Mouse (Mus musculus) heart, postnatal 0 days (tissue): ENCODE measurements around the gene S100pbp. TPM values are rescaled to one million over a fixed set of nuclear protein-coding genes. Genes with fewer than 3 reads are reported as not detected.
A peak's percentile ranks its signal among the peaks of the same experiment; 100 is the strongest.

Source experiments
- ATAC-seq: fragments of 200-750 bp; cut with Nextera tagmentation; 2 replicates; pipeline ENCODE4 v1.8.0; 2017; ENCODE audit warnings: low read depth, moderate number of reproducible peaks, moderate library complexity; ENCODE audit not compliant: insufficient read depth
- DNase-seq: peaks from one replicate; pipeline ENCODE4 v3.0.0-alpha.2; 2016; ENCODE audit warnings: low spot score
- H3K27ac ChIP-seq: fragments of 300-500 bp; sonication (generic); 2 replicates; pipeline ENCODE4 v1.5.1; 2014; ENCODE audit warnings: low read depth, mild to moderate bottlenecking
- H3K27me3 ChIP-seq: fragments of 300-500 bp; sonication (generic); 2 replicates; pipeline ENCODE4 v1.6.1; 2014; ENCODE audit warnings: low read length, mixed read lengths; ENCODE audit not compliant: control insufficient read depth, insufficient read depth
- H3K36me3 ChIP-seq: fragments of 300-500 bp; sonication (generic); replicated peaks from 2 replicates; pipeline ENCODE4 v1.6.1; 2014; ENCODE audit warnings: low read length, mixed read lengths; ENCODE audit not compliant: control insufficient read depth, insufficient read depth
- H3K4me1 ChIP-seq: fragments of 300-500 bp; sonication (generic); 2 replicates; pipeline ENCODE4 v1.6.1; 2014; ENCODE audit warnings: antibody characterized with exemption; ENCODE audit not compliant: control insufficient read depth, insufficient read depth
- H3K4me2 ChIP-seq: fragments of 300-500 bp; sonication (generic); 2 replicates; pipeline ENCODE4 v1.6.1; 2014; ENCODE audit warnings: low read depth, mild to moderate bottlenecking, low read length, moderate library complexity
- H3K4me3 ChIP-seq: fragments of 300-500 bp; sonication (generic); 2 replicates; pipeline ENCODE4 v1.5.1; 2014; ENCODE audit warnings: low read depth, low read length
- H3K9ac ChIP-seq: fragments of 300-500 bp; sonication (generic); replicated peaks from 2 replicates; pipeline ENCODE4 v1.6.1; 2014; ENCODE audit warnings: low read depth, low read length, mixed read lengths
- H3K9me3 ChIP-seq: fragments of 300-500 bp; sonication (generic); replicated peaks from 2 replicates; pipeline ENCODE4 v1.6.1; 2016; ENCODE audit warnings: low read length; ENCODE audit not compliant: control insufficient read depth
- CTCF ChIP-seq: IDR thresholded peaks from 2 replicates; pipeline ENCODE4 v1.5.1; 2016; ENCODE audit warnings: antibody characterized with exemption, control low read depth, low read depth
- EP300 ChIP-seq: IDR thresholded peaks from 2 replicates; pipeline ENCODE4 v1.6.1; 2016; ENCODE audit warnings: antibody characterized with exemption, low read depth
- WGBS: fragments of 180-500 bp; shearing (Covaris S2); extraction: QIAGEN DNeasy Blood & Tissue Kit; methylation state at CpG from one replicate; pipeline ENCODE4 v1.1.7; 2014; 5-methylcytosine and 5-hydroxymethylcytosine counted together
- polyA plus RNA-seq: library from polyadenylated mRNA; unstranded; fragments of >200 nt; fragmentation: Nextera tagmentation; extraction: Ambion mirVana; gene quantifications from 2 replicates; pipeline ENCODE4 v1.2.1, GENCODE M21; 2015
- total RNA-seq: library from RNA; depleted of rRNA; stranded (reverse); fragments of >200 nt; gene quantifications from 2 replicates; pipeline ENCODE4 v1.2.3, GENCODE M21; 2014; ENCODE audit warnings: low replicate concordance; rRNA removed

The S100pbp gene
- 16.0 and 24.5 TPM in 2 replicates for total RNA-seq
- 5.9 and 6.9 TPM in 2 replicates for polyA plus RNA-seq

- Histone ChIP-seq H3K4me1 (peaks cover 17% of the 10 kb centered on the region), H3K36me3 (no peaks in the 10 kb centered on the region; the same call in 1 of the 2 replicates), H3K4me2 (peak within 1 kb of the TSS; percentile 89), H3K27me3 (no peaks in the 10 kb centered on the region), H3K9ac (peak within 1 kb of the TSS; percentile 91), H3K4me3 (peak within 1 kb of the TSS; percentile 98), H3K9me3 (no peaks in the 10 kb centered on the region), H3K27ac (peak within 1 kb of the TSS; percentile 90)
- peak; percentile 88 for TF ChIP-seq EP300
- TF ChIP-seq CTCF: peak; percentile 29
- DNase-seq (peak; percentile 97), ATAC-seq (peak; percentile 95)
- 1% methylated on average over 58 of the region's 58 CpGs for WGBS
Observed at GRCm38 (mm10) chr4:129189542-129190519, at the start of gene S100pbp, which contains the start of gene Yars. Gene S100pbp (minus strand): TSS chr4:129189727. Gene Yars (plus strand): TSS chr4:129189760.

- no peak overlapping the region for H3K27ac ChIP-seq
- DNase-seq: peak; percentile 66
Observed at GRCm38 (mm10) chr4:129239075-129239474, 49.5 kb upstream of the S100pbp start.

GRCm38 (mm10) chr4:129238579-129239016 lies 49.1 kb upstream of the S100pbp start:
- Histone ChIP-seq H3K4me2 (peak overlapping the region; percentile 97), H3K36me3 (no peaks in the 10 kb centered on the region), H3K27me3 (peaks cover 69% of the 10 kb centered on the region), H3K4me3 (peak overlapping the region; percentile 60), H3K9ac (peak overlapping the region; percentile 44), H3K27ac (no peak overlapping the region), H3K9me3 (no peaks in the 10 kb centered on the region), H3K4me1 (peaks cover 16% of the 10 kb centered on the region)
- TF ChIP-seq CTCF (no peak), EP300 (no peak)
- 4% methylated on average over 20 of the region's 23 CpGs for WGBS
- no peak for DNase-seq
- no peak for ATAC-seq

More at GRCm38 (mm10) chr4:129239075-129239474, 49.5 kb upstream of the S100pbp start:
- under 1% methylated on average over 25 of the region's 29 CpGs for WGBS
- peak overlapping the region; percentile 44 for H3K9ac ChIP-seq
- no peaks in the 10 kb centered on the region for H3K36me3 ChIP-seq
- TF ChIP-seq EP300 (no peak), CTCF (no peak)
- ATAC-seq: peak; percentile 82
- peak overlapping the region; percentile 60 for H3K4me3 ChIP-seq
- peaks cover 69% of the 10 kb centered on the region for H3K27me3 ChIP-seq
- peak overlapping the region; percentile 97 for H3K4me2 ChIP-seq
- no peaks in the 10 kb centered on the region for H3K9me3 ChIP-seq
- H3K4me1 ChIP-seq: peaks cover 16% of the 10 kb centered on the region

- TF ChIP-seq CTCF (no peak), EP300 (no peak)
- H3K36me3 ChIP-seq: no peaks in the 10 kb centered on the region
- ATAC-seq (no peak), DNase-seq (no peak)
- H3K4me2 ChIP-seq: peak overlapping the region; percentile 97
- H3K27ac ChIP-seq: no peak overlapping the region
- H3K9ac ChIP-seq: no peak overlapping the region
- 18% methylated on average over 21 of the region's 21 CpGs for WGBS
- H3K4me3 ChIP-seq: peak overlapping the region; percentile 60; the same call in 1 of the 2 replicates
- peaks cover 75% of the 10 kb centered on the region for H3K27me3 ChIP-seq
- H3K4me1 ChIP-seq: peaks cover 16% of the 10 kb centered on the region
- H3K9me3 ChIP-seq: no peaks in the 10 kb centered on the region
Observed at GRCm38 (mm10) chr4:129237843-129238441, 48.4 kb upstream of the S100pbp start.

- no peak overlapping the region for H3K4me3 ChIP-seq
- H3K27ac ChIP-seq: no peak overlapping the region
- peaks cover 78% of the 10 kb centered on the region for H3K27me3 ChIP-seq
- 91% methylated on average over 8 of the region's 8 CpGs for WGBS
- TF ChIP-seq EP300 (no peak), CTCF (no peak)
- ATAC-seq: no peak
- H3K36me3 ChIP-seq: no peaks in the 10 kb centered on the region
- no peak overlapping the region for H3K4me2 ChIP-seq
- H3K9ac ChIP-seq: no peak overlapping the region
- H3K4me1 ChIP-seq: peaks cover 16% of the 10 kb centered on the region
- DNase-seq: no peak
- H3K9me3 ChIP-seq: no peaks in the 10 kb centered on the region
Observed at GRCm38 (mm10) chr4:129236236-129236813, 46.8 kb upstream of the S100pbp start.
